Mouse (Mus musculus) olfactory bulb, adult 2 months (tissue): ENCODE results near the gene N4bp2l2. TPM values are rescaled to one million over a fixed set of nuclear protein-coding genes. Genes with fewer than 3 reads are reported as not detected.
"Not testable (repeated sequence)": the region's sequence is repeated elsewhere in the genome, so short reads cannot be mapped to it uniquely, and the experiment has no call there.

ENCODE experiments used
- H3K27ac ChIP-seq: fragments of 200-500 bp; 2 replicates; pipeline ENCODE4 v1.5.1; 2012; ENCODE audit warnings: low read depth, low read length; ENCODE audit not compliant: insufficient read depth
- H3K4me1 ChIP-seq: fragments of 200-500 bp; 2 replicates; pipeline ENCODE4 v1.6.1; 2012; ENCODE audit warnings: low read length; ENCODE audit not compliant: control insufficient read depth, insufficient read depth
- H3K4me3 ChIP-seq: fragments of 200-500 bp; 2 replicates; pipeline ENCODE4 v1.5.1; 2012; ENCODE audit warnings: mild to moderate bottlenecking, low read depth, low read length, moderate library complexity; ENCODE audit not compliant: insufficient read depth
- CTCF ChIP-seq: fragments of 200-500 bp; IDR thresholded peaks from 2 replicates; pipeline ENCODE4 v1.5.1; 2012; ENCODE audit warnings: low read depth, mild to moderate bottlenecking, low read length, moderate library complexity; ENCODE audit not compliant: insufficient read depth
- POLR2A ChIP-seq: fragments of 200-500 bp; IDR thresholded peaks from 2 replicates; pipeline ENCODE4 v1.6.1; 2012; ENCODE audit warnings: mild to moderate bottlenecking, low read depth, low read length, moderate library complexity; ENCODE audit not compliant: insufficient read depth
- WGBS: fragments of 180-500 bp; shearing (Covaris S2); methylation state at CpG from one replicate; pipeline ENCODE4 v1.1.7; 2018; 5-methylcytosine and 5-hydroxymethylcytosine counted together
- polyA plus RNA-seq: library from polyadenylated mRNA; stranded (reverse); fragments of >200 nt; gene quantifications from 2 replicates; pipeline ENCODE4 v1.2.4, GENCODE M21; 2012; ENCODE audit warnings: low replicate concordance; ENCODE audit not compliant: missing spikeins, insufficient read depth, insufficient read length

N4bp2l2 gene
- polyA plus RNA-seq, 1 experiment, result not detected

DNA sequence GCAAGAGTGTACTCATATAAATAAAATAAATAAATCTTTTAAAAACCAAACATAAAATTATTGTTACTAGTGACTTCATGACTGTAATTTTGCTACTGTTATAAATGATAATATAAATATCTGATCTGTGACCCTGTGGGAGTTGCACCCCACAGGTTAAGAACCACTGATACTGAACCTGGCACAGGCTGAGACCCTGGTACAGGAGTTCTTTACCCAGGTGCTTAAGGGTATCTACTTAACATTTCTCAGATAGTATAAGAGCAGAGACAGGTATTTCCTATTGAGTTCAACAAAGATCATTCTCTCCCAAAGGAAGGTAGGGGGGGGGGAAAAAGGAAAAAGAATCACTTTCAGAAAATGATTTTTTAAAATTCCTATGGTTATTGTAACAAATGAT lies 11.4 kb downstream of the N4bp2l2 start:
- Histone ChIP-seq H3K4me3 (no peak overlapping the region), H3K4me1 (no peaks in the 10 kb centered on the region; the same call in 1 of the 2 replicates), H3K27ac (no peak overlapping the region)
- TF ChIP-seq POLR2A, result no peak
- TF ChIP-seq CTCF, result no peak

DNA sequence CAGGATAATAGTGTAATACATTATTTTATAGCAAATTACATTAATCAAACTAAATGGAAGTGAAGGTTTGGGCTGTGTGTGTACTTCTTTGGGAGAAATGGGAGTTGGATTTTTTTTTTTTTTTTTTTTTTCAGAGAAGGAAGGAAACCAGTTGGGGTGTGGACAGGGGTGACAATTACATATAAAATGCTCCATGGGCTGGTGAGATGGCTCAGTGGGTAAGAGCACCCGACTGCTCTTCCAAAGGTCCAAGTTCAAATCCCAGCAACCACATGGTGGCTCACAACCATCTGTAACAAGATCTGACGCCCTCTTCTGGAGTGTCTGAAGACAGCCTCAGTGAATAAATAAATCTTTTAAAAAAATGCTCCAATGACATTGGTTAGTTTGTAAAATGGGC lies 13.4 kb downstream of the N4bp2l2 start:
- Histone ChIP-seq H3K4me3 (no peak overlapping the region), H3K4me1 (no peaks in the 10 kb centered on the region; the same call in 1 of the 2 replicates), H3K27ac (no peak overlapping the region)
- WGBS, result 94% methylated on average over 2 of the region's 2 CpGs
- no peak for TF ChIP-seq POLR2A
- TF ChIP-seq CTCF, result no peak

DNA sequence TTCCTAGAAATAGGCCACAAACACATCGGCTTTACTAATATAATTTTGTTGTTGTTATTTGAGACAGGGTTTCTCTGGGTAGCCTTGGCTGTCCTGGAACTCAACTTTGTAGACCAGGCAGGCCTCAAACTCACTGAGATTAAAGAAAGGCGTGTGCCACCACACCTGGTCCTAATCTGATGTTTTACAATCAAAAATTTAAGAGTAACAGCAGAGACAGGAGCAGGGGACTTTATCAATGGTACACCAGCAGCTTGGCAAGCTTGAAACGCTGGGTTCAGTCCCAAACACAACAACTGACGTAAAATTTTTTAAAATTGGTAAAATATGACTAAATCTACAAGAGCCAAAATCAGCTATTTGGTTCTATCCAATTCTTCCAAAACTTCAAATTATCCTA lies 21.1 kb downstream of the N4bp2l2 start:
- no peak overlapping the region for H3K27ac ChIP-seq
- 96% methylated on average over 4 of the region's 4 CpGs for WGBS
- H3K4me1 ChIP-seq, result no peaks in the 10 kb centered on the region
- no peak overlapping the region for H3K4me3 ChIP-seq
- TF ChIP-seq CTCF, result no peak
- no peak for TF ChIP-seq POLR2A

DNA sequence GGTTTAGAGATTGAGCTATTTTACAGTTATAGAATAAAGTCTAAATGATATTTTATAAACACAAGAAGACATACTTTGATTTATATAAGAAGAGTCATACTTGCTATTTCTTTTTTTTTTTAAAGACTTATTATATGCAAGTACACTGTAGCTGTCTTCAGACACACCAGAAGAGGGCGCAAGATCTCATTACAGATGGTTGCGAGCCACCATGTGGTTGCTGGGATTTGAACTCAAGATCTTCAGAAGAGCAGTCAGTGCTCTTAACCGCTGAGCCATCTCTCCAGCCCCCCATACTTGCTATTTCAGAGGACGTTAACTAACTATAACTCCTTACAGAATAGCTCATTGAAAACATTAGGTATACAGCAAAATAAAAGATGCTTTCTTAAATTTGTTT lies 22.6 kb downstream of the N4bp2l2 start:
- 95% methylated on average over 4 of the region's 4 CpGs for WGBS
- not testable (repeated sequence) for H3K27ac ChIP-seq, H3K4me3 ChIP-seq, H3K4me1 ChIP-seq

DNA sequence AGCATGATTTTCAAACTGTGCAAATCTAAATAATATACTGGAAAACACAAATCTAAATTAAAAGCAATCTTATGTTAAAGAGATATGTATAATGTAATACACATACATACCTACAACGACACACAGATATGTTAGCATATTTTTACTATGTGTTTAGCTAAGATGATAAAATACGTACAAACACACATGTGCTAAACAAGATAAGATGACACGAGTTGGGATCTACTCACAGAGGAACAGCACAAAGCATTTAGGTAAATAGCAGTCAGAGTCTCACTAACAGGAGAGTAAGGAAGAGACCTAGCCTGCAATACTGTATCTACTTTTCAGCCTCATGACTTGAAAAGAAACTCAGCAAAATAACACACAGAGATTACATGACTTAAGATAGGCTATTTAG lies 24.5 kb downstream of the N4bp2l2 start:
- Histone ChIP-seq H3K4me1 (no peaks in the 10 kb centered on the region), H3K27ac (no peak overlapping the region), H3K4me3 (no peak overlapping the region)
- no peak for TF ChIP-seq POLR2A
- TF ChIP-seq CTCF, result no peak
- WGBS, result 92% methylated on average over 3 of the region's 3 CpGs

DNA sequence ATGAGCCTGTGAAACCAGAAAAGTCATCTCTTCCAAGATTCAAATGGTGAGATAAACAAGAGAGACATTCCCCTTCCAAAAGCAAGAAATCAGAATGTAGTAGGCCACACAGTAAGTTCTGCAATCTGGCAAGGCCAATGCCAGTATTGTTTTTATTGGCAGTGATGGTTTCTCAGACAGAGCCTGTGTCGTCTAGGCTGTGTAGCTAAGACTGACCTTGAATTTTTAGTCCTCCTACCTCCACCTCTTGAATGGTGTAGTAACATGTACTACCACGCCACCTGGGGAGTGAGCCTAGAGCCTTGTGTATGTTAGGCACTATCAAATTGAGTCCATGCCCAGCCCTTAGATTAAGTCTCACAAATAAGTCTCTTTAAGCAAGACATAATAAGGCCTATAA lies 36.3 kb downstream of the N4bp2l2 start:
- TF ChIP-seq CTCF (no peak), POLR2A (no peak)
- H3K4me3 ChIP-seq, result no peak overlapping the region
- no peaks in the 10 kb centered on the region for H3K4me1 ChIP-seq
- WGBS, result 83% methylated on average over 2 of the region's 2 CpGs
- H3K27ac ChIP-seq, result no peak overlapping the region

DNA sequence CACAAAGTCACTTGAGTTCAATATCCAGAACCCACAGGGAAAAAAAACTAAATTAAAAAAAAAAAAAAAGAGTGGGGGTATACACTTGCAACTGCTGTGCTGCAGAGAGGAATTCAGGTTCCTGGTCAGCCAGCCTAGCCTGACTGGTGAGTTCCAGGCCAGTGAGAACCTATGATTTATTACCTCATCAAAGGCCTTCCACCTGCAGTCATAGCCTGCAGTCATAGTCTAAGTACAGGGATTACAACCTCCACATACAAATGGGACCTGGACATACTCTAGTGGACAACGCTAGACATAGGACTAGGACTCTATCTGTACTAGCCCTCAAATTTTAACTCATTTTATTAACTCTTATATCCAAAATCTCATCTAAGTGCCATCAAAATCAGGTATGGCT lies 36.7 kb downstream of the N4bp2l2 start:
- no peak overlapping the region for H3K4me3 ChIP-seq
- no peaks in the 10 kb centered on the region for H3K4me1 ChIP-seq
- H3K27ac ChIP-seq, result no peak overlapping the region
- TF ChIP-seq CTCF (no peak), POLR2A (no peak)
- 95% methylated on average over 1 of the region's 1 CpGs for WGBS

DNA sequence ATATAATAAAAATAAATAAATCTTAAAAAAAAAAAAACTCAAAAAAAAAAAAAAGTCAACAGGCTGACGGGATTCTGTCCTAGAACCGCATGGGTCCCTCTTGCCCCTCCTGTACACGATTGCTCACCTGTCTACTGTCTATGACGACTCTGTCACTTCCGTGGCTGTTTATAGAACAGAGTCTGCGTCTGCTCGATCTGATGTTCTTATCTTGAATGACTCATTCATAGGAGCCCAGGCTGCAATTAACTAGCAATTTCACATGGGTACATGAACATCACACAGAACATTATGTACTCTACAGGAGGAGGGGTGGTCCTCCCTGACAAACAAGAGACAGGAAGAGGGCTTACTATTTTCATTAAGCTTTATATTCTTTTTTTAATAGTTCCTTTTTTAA lies 40.5 kb downstream of the N4bp2l2 start:
- Histone ChIP-seq H3K27ac (no peak overlapping the region), H3K4me1 (no peaks in the 10 kb centered on the region), H3K4me3 (no peak overlapping the region)
- TF ChIP-seq CTCF, result no peak
- no peak for TF ChIP-seq POLR2A
- WGBS, result 61% methylated on average over 7 of the region's 7 CpGs

DNA sequence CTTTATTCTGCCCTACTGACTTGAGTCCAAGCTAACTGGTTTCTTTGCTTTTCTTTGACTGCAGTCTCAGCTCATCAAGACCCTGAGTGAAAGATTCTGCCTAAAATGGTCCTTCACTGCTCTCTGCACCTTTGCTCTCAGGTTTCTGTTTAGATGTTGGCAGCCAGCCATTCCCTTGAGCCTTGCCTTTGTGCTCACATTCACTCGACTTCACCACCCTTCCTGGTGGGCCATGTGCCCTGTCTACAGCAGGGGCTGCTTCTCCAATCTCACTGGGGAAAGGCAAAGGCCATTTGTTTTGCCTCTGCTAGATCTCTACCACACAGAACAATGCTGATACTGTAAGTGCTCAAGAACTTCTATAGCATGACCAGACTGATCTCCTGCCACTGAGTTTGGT lies 43.2 kb downstream of the N4bp2l2 start:
- Histone ChIP-seq H3K27ac (no peak overlapping the region), H3K4me3 (no peak overlapping the region), H3K4me1 (no peaks in the 10 kb centered on the region)
- whole genome bisulfite sequencing, result 17% methylated on average over 1 of the region's 1 CpGs
- TF ChIP-seq CTCF (no peak), POLR2A (no peak)

DNA sequence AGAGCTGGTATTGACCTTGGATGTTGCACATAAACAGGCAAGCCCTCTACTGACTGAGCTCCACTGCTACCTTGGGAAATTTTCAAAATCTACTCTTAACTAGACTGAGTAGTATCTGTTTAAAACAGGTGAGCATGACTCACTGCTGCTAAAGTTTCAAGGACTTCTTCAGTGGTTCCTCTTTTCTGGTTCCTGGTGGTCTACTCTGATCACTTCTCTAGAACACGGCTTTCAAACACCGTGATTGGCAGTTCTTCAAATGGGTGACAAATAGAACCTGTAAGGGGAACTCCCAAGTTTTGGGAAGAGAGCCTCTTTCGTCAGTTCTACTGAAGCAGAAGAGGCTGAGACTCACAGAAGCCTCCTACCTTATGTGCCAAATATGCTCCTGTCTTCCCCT lies 44.4 kb downstream of the N4bp2l2 start:
- no peak overlapping the region for H3K27ac ChIP-seq
- no peak overlapping the region for H3K4me3 ChIP-seq
- no peak for TF ChIP-seq POLR2A
- TF ChIP-seq CTCF, result no peak
- WGBS, result 88% methylated on average over 3 of the region's 3 CpGs
- no peaks in the 10 kb centered on the region for H3K4me1 ChIP-seq
